Mouse (Mus musculus) adrenal gland, adult 8-10 months (tissue): ENCODE data around the gene Ncf2. TPM values are rescaled to one million over a fixed set of nuclear protein-coding genes. Genes with fewer than 3 reads are reported as not detected.
"Not testable (repeated sequence)": the region's sequence is repeated elsewhere in the genome, so short reads cannot be mapped to it uniquely, and the experiment has no call there.

Source experiments
- DNase-seq: peaks from one replicate; pipeline ENCODE4 v3.0.0; 2022
- total RNA-seq, 4 experiments: library from RNA; stranded (reverse); gene quantifications; 2 replicates each; pipeline ENCODE4 v1.2.4; 2022

Gene Ncf2
- 1 to 10 TPM; 4.2 to 9.2 (median 8.3) TPM for total RNA-seq

DNA sequence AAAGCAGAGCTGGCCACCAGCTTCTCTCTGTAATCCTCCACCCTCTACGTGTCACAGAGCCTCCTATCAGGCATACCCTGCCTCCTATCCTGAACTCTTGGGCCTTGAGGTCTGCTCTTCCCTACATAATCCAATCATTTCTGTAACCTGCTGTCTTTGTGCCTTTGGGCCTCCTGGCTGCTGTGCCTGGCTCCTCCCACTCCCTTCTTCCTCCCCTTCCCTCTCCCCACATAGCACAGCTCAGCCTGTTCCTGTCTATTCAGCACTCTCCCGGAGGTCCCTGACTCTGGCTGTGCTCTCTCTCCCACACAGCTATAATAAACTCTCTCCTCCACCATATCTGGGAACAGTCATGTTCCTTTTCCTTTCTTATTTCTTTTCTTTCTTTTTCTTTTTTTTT, at the start of gene Ncf2:
TSS of gene Ncf2 (plus strand) at position 298 of the 400 bp plus-strand sequence.
- no peak for DNase-seq

DNA sequence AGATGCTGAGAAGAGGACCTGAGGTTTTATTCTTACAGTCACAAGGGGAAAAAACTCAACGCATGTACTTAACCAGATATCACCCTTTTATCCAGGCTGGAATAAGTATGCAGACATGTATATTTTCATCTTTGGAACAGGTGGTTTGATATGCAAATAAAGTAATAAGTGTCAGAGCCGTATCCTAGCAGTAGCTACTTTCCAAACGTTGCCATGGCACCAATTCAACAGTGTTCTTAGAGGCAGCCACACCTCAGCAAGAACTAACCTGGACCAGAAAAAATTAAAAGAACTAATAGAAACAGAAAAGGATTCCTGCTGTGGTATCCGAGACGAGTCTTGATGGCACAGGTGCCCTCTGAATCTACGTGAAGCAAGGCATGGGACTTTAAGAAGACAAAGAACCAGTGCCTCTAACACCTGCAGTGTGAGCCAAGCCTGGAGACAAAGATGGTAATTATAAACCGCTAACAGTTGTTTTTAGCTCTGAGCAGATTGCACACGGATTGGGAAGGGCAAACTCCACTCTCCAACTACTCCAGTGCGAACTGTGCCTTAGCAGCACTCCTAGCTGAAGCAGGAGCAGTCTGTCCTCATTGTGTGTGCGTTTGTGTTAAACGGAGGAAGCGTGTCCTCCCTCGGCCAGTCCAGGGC, 49.6 kb upstream of the Ncf2 start, which contains the start of gene Apobec4:
TSS of gene Apobec4 (plus strand) at position 240 of the 654 bp plus-strand sequence.
- no peak for DNase-seq

GRCm38 (mm10) chr1:152761791-152762190, 38.2 kb upstream of the Ncf2 start:
- DNase-seq, result no peak

DNA sequence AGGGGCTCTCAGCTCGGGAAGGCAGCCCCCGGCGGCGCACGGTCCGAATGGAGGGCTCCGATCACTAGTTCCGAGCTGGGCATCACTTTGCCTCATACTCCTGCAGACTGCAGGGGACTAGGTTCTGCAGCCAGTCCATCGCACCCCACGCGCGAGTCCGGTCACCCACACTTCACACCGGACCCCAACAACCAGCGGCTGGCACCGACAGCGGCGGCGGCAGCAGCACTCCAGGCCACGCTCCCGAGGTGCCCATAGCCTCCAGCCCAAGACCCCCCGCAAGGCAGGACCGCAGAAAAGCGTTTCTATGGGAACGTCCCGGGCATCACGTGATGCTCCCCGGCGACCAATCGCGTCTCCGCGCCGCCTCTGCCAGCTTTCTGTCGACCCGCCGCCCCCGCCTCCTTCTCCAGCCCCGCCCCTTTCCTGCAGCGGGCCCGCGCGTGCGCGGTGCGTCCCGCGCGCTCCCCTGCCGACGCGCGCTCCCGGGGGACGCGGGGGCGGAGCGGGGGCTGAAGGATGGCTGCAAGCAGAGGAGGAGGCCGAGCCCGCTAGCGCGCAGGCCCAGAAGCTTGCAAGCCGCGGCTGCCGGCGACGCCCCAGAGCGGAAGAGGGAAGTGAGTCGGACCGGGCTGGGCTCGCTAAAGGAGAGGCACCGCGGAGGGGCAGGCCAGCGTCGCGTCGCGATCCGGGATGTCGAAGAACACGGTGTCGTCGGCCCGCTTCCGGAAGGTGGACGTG, 33.8 kb upstream of the Ncf2 start, which contains the start of the genes Rgl1 and Arpc5:
TSS of gene Rgl1 (minus strand) at position 320 of the 741 bp plus-strand sequence.
TSS of gene Arpc5 (plus strand) at position 511 of the 741 bp plus-strand sequence.
- DNase-seq, result peak; percentile 96

GRCm38 (mm10) chr1:152766804-152767748, 32.9 kb upstream of the Ncf2 start:
- DNase-seq, result peak; percentile 21

- peak; percentile 60 for DNase-seq
Observed at GRCm38 (mm10) chr1:152767749-152768488, 32.1 kb upstream of the Ncf2 start.

- DNase-seq, result no peak
Observed at GRCm38 (mm10) chr1:152771016-152771415, 29.0 kb upstream of the Ncf2 start.

GRCm38 (mm10) chr1:152774601-152775000, 25.4 kb upstream of the Ncf2 start:
- DNase-seq, result not testable (repeated sequence)

DNA sequence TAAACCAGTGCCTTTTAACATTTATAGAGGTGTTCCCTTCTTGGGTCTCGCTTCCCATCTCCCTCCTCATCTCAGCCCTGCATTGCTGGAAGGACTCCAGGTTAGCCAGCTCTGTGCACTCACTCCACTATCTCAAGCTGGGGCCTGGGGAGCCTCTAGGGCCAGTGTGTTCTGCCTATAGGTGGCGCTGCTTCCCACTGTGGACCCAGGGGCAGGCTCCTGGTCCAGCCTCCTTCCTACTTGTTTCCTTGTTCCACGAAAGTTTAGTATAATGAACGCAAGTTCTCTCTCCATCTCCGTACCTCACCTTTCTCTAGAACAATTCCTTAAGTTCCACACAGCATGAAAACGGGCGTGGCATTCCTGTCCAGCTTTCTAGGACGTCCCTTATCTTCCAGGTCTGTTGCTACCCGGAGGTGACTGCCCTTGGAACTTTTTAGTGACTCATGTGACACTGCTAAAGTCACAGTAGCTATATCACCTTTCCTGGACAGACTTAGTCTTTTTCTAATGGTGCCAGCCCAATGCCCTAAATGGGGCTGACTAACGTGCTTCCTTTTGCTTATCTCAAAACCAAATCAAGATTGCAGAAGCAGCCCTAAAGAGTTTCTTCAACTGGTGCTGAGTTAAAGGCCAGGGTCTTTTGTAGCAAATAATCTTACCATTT, 20.8 kb upstream of the Ncf2 start:
- peak; percentile 67 for DNase-seq

DNA sequence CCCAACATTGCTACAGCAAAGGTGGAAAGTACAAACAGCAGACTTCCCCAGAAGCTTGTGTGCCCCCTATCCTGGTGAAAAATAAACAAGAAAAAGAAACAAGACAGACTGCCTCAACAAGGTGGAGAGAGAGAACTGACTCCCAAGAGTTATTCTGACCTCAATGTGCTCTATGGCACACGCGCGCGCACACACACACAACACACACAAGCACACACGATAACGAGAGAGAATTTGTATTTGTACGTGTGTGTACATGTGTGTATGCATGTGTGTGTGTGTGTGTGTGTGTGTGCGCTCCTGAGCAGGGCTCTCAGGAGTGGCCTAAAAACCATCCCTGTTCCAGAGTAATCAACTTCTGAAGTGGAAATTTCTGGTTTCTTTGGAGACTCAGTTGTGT, 15.4 kb upstream of the Ncf2 start:
- DNase-seq, result no peak

DNA sequence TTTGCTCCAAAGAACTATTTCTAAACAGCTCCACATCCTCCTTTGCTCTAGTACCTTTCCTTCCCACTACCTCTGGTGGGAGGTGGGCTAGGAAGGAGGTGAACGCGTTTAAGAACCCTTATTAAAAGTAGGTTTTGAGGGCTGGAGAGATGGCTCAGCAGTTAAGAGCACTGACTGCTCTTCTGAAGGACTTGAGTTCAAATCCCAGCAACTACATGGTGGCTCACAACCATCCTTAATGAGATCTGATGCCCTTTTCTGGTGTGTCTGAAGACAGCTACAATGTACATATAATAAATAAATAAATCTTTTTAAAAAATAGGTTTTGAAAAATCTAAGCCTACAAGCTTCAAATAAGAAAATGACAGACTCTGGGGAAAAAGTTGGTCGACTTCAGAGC, 14.5 kb upstream of the Ncf2 start:
- not testable (repeated sequence) for DNase-seq

DNA sequence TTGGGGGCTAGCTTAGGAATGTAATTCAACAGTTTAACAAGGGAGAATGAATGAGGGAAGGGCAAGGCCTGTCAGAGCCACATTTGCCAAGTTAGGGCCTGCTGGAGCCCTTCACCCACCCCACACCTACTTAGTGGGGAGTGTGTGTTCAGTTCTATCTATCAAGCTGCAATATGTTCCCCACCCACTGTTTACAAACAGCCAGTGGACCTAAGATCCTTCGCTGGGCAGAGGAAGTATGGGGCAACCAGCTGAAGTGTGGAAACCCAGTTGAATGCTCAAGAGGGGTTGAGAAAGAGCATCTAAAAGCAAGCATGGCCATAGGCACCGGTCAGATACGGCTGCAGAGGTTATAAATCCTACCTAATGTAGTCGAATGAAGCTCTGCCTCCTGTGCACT, 13.0 kb upstream of the Ncf2 start:
- no peak for DNase-seq

- DNase-seq, result no peak
Observed at GRCm38 (mm10) chr1:152788121-152788660, 11.8 kb upstream of the Ncf2 start.

DNA sequence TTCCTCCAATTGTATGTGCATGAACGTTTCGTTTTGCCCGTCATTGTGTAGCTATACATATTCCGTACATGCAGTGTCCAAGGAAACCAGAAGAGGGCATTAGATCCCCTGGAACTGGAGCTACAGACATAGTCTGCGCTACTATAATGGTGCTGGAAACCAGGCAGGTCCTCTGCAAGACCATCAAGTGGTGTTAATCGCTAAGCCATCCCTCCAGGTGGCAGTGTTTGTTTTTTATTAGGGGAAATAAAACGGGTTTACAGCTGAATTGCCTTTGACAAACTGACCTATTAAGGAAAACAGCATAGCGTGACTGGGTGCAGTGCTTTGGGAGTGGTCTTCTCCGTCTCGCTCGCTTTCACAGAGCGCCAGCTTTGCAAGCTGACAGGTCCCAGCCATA, 9.7 kb upstream of the Ncf2 start:
- no peak for DNase-seq

DNA sequence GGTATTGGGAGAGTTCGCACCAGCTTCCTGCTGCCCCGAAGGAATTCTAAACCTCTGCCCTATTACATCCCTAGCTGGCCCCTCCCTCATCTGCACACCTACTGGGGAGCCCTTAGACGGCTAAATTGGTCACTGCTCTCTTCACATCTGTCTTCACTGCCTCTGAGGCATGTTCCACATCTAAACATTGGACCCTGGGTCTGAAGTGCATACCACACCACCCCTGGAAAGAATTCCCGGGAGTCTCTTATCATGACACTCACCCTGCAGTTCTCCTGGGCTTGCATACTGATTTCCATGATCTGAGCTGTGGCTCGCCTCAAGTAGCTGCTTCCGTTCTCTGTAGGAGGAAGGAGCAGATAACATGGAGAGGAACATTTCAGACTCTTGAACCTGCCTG, 9.2 kb upstream of the Ncf2 start:
- no peak for DNase-seq

- DNase-seq, result peak; percentile 55
Observed at GRCm38 (mm10) chr1:152791269-152791668, 8.7 kb upstream of the Ncf2 start.

DNA sequence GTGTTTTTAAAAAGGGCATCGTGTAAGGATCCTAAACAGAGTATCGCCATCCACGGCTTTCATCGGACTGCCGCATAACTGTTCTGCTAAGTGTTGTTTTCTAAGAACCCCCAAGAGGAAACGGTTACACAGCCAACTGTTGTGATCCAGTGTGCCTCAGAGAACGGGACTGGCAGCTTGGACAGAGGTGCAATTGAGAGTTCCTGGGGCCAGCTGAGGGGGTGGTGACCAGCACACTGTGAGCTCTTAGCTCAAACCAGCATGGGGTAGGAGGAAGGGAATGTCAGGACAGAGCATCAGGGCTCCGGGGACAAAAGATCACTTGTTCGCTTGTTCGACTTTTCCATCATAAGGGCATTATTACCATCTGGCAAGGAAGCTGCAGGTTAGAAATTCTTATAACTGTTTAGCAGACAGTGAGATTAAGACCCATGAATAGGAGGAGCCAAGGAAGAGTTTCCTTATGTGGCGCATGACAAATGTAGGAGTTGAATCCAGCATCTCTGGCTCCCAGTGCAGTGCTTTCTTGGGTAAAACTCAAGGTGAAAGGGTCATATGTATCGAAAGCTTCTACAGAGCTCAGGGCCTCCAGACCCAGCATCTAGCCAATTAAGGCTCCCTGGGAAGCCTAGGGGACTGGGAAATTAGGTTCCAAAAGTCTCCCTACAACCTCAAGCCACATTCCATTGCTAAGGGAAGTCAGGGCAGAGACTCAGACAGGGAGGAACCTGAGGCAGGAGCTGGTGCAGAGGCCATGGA, 7.1 kb upstream of the Ncf2 start:
- DNase-seq, result no peak

GRCm38 (mm10) chr1:152793495-152794130, 6.4 kb upstream of the Ncf2 start:
- DNase-seq, result no peak

- no peak for DNase-seq
Observed at GRCm38 (mm10) chr1:152795688-152796255, 4.2 kb upstream of the Ncf2 start.
